Mouse (Mus musculus): ENCODE measurements at regions not wholly inside any gene's neighbourhood (a gene's known extent, or its start where the extent isn't known, plus 50 kb on each side); places are given as distances from the start of the nearest gene placed in this dataset.

DNA sequence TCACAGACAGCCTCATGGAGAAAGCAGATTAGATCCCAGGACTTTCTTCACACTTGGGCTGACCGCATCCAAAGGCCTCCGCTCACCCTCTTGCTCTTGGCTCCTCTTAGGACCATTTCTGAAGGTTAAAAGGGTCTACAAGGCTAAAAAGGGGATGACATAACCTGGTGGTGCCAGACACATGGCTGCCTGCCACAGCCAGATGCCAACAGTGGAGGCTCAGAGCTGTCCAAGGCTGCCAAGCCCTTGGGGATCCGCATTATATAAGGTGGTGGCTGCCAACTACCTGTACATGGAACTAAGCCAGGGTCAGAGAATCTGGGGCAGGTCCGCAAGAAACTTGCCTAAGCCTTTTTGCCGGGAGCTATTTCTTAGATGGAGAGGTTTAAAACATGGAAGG is 151.5 kb upstream of the Npy start:
- DNase-seq (ENCODE audit: low read depth, low spot score), result no peak
- H3K4me1 ChIP-seq (ENCODE audit: control insufficient read depth in 1 of 2, insufficient read depth in 2 of 2, low read length in 2 of 2), result no peaks in the 10 kb centered on the region
- no peak overlapping the region for H3K9ac ChIP-seq (ENCODE audit: control insufficient read depth, low read depth, low read length, poor library complexity, severe bottlenecking)
- H3K27me3 ChIP-seq (ENCODE audit: control insufficient read depth in 1 of 2, insufficient read depth in 2 of 2, low read length in 2 of 2), result no peaks in the 10 kb centered on the region
- H3K79me2 ChIP-seq (ENCODE audit: control insufficient read depth, insufficient read depth, low read length, poor library complexity), result no peaks in the 10 kb centered on the region
- no peak overlapping the region for H3K4me3 ChIP-seq (ENCODE audit: control insufficient read depth in 1 of 2, insufficient read depth in 1 of 2, low read depth in 2 of 2, low read length in 2 of 2)
- no peaks in the 10 kb centered on the region for H3K36me3 ChIP-seq (ENCODE audit: control insufficient read depth in 1 of 2, insufficient read depth in 2 of 2, low read length in 2 of 2)
- H3K9me3 ChIP-seq (replicated peaks; ENCODE audit: insufficient read depth, low read length), result no peaks in the 10 kb centered on the region
- no peak overlapping the region for H3K27ac ChIP-seq (ENCODE audit: control insufficient read depth, low read depth, low read length)
- TF ChIP-seq USF2 (IDR thresholded peaks at IDR 0.05; ENCODE audit: borderline replicate concordance in 1 of 2, insufficient read depth in 1 of 2, low read depth in 1 of 2, low read length in 2 of 2), result no peak
- no peak for TF ChIP-seq UBTF (IDR thresholded peaks at IDR 0.05; ENCODE audit: borderline replicate concordance, insufficient read depth, low read depth, low read length)
- TF ChIP-seq TBP (IDR thresholded peaks at IDR 0.05; ENCODE audit: low read depth, low read length), result no peak
- no peak for TF ChIP-seq CTCF (IDR thresholded peaks at IDR 0.05 in 2 of 3, conservative IDR thresholded peaks at IDR 0.05 in 1 of 3; ENCODE audit: control insufficient read depth in 1 of 3, insufficient read depth in 1 of 3, low read depth in 2 of 3, low read length in 3 of 3, poor library complexity in 1 of 3, severe bottlenecking in 1 of 3)
- no peak for TF ChIP-seq SMC3 (IDR thresholded peaks at IDR 0.05; ENCODE audit: low read depth, low read length)
- no peak for TF ChIP-seq GATA1 (IDR thresholded peaks at IDR 0.05; ENCODE audit: low read depth, low read length)
- no peak for TF ChIP-seq NELFE (IDR thresholded peaks at IDR 0.05; ENCODE audit: low read depth, low read length)
- no peak for TF ChIP-seq KAT2A (conservative IDR thresholded peaks at IDR 0.05; ENCODE audit: low read depth, low read length)
- no peak for TF ChIP-seq ZC3H11A (IDR thresholded peaks at IDR 0.05; ENCODE audit: low read depth, low read length)
- no peak for TF ChIP-seq ELF1 (IDR thresholded peaks at IDR 0.05; ENCODE audit: low read depth, low read length)
- TF ChIP-seq GABPA (IDR thresholded peaks at IDR 0.05; ENCODE audit: low read depth, low read length), result no peak
- TF ChIP-seq ZNF384 (IDR thresholded peaks at IDR 0.05; ENCODE audit: low read depth, low read length), result no peak
- no peak for TF ChIP-seq E2F4 (IDR thresholded peaks at IDR 0.05; ENCODE audit: borderline replicate concordance, low read depth, low read length)
- TF ChIP-seq HCFC1 (IDR thresholded peaks at IDR 0.05; ENCODE audit: low read depth, low read length), result no peak
- TF ChIP-seq TAL1 (IDR thresholded peaks at IDR 0.05; ENCODE audit: low read length), result no peak
- no peak for TF ChIP-seq MYC (IDR thresholded peaks at IDR 0.05; ENCODE audit: low read depth, low read length)
- TF ChIP-seq RAD21 (IDR thresholded peaks at IDR 0.05; ENCODE audit: low read depth, low read length), result no peak
- TF ChIP-seq CHD1 (IDR thresholded peaks at IDR 0.05; ENCODE audit: low read depth, low read length), result no peak

DNA sequence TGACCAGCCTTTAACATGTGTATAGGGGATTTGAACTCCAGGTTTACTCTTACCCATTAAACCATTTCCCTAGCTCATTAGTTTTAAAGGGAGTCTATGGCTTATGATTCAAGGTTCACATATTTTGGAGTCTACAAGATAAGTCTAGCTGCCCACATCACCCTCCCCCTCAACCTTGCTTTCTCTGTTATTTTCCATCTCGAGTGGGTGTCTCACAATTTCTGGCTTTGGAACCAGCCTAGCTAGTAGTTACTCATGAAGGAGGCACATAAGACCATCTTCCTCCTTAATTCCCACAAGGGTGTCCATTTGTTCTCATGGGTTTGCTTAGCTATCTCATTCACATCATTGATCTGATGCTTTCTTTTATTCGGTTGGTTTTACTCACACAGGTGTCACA is 150.6 kb upstream of the Npy start:
- H3K36me3 ChIP-seq (ENCODE audit: control insufficient read depth in 1 of 2, insufficient read depth in 2 of 2, low read length in 2 of 2), result no peaks in the 10 kb centered on the region
- no peak for DNase-seq (ENCODE audit: low read depth, low spot score)
- H3K4me3 ChIP-seq (ENCODE audit: control insufficient read depth in 1 of 2, insufficient read depth in 1 of 2, low read depth in 2 of 2, low read length in 2 of 2), result no peak overlapping the region
- no peak for TF ChIP-seq NELFE (IDR thresholded peaks at IDR 0.05; ENCODE audit: low read depth, low read length)
- TF ChIP-seq CHD2 (IDR thresholded peaks at IDR 0.05; ENCODE audit: low read length), result no peak
- no peak for TF ChIP-seq TCF12 (IDR thresholded peaks at IDR 0.05; ENCODE audit: low read depth, low read length)
- TF ChIP-seq MAZ (IDR thresholded peaks at IDR 0.05; ENCODE audit: low read depth, low read length), result no peak
- no peak for TF ChIP-seq CTCF (IDR thresholded peaks at IDR 0.05 in 2 of 3, conservative IDR thresholded peaks at IDR 0.05 in 1 of 3; ENCODE audit: control insufficient read depth in 1 of 3, insufficient read depth in 1 of 3, low read depth in 2 of 3, low read length in 3 of 3, poor library complexity in 1 of 3, severe bottlenecking in 1 of 3)
- TF ChIP-seq MAFK (IDR thresholded peaks at IDR 0.05; ENCODE audit: borderline replicate concordance, low read depth, low read length), result no peak
- no peak for TF ChIP-seq UBTF (IDR thresholded peaks at IDR 0.05; ENCODE audit: borderline replicate concordance, insufficient read depth, low read depth, low read length)
- TF ChIP-seq TAL1 (IDR thresholded peaks at IDR 0.05; ENCODE audit: low read length), result no peak
- TF ChIP-seq TBP (IDR thresholded peaks at IDR 0.05; ENCODE audit: low read depth, low read length), result no peak
- no peak for TF ChIP-seq ZNF384 (IDR thresholded peaks at IDR 0.05; ENCODE audit: low read depth, low read length)
- TF ChIP-seq CHD1 (IDR thresholded peaks at IDR 0.05; ENCODE audit: low read depth, low read length), result no peak
- no peak for TF ChIP-seq HCFC1 (IDR thresholded peaks at IDR 0.05; ENCODE audit: low read depth, low read length)
- TF ChIP-seq POLR2A (IDR thresholded peaks at IDR 0.05; ENCODE audit: control insufficient read depth in 1 of 2, insufficient read depth in 1 of 2, low read depth in 1 of 2, low read length in 2 of 2, poor library complexity in 1 of 2), result no peak
- no peak for TF ChIP-seq EP300 (IDR thresholded peaks at IDR 0.05; ENCODE audit: low read depth in 1 of 2, low read length in 2 of 2)
- no peak for TF ChIP-seq SMC3 (IDR thresholded peaks at IDR 0.05; ENCODE audit: low read depth, low read length)
- H3K27me3 ChIP-seq (ENCODE audit: control insufficient read depth in 1 of 2, insufficient read depth in 2 of 2, low read length in 2 of 2), result no peaks in the 10 kb centered on the region
- H3K27ac ChIP-seq (ENCODE audit: control insufficient read depth, low read depth, low read length), result no peak overlapping the region
- no peaks in the 10 kb centered on the region for H3K4me1 ChIP-seq (ENCODE audit: control insufficient read depth in 1 of 2, insufficient read depth in 2 of 2, low read length in 2 of 2)
- H3K79me2 ChIP-seq (ENCODE audit: control insufficient read depth, insufficient read depth, low read length, poor library complexity), result no peaks in the 10 kb centered on the region
- H3K9me3 ChIP-seq (replicated peaks; ENCODE audit: insufficient read depth, low read length), result no peaks in the 10 kb centered on the region
- no peak overlapping the region for H3K9ac ChIP-seq (ENCODE audit: control insufficient read depth, low read depth, low read length, poor library complexity, severe bottlenecking)

All from MEL (cell line).